Mouse (Mus musculus): ENCODE measurements around the gene Rasgrp4. TPM values are rescaled to one million over a fixed set of nuclear protein-coding genes. Genes with fewer than 3 reads are reported as not detected.
"Not testable (repeated sequence)": the region's sequence is repeated elsewhere in the genome, so short reads cannot be mapped to it uniquely, and the experiment has no call there.

Rasgrp4 gene
- polyA plus RNA-seq, 1 experiment, result 0.01 TPM

DNA sequence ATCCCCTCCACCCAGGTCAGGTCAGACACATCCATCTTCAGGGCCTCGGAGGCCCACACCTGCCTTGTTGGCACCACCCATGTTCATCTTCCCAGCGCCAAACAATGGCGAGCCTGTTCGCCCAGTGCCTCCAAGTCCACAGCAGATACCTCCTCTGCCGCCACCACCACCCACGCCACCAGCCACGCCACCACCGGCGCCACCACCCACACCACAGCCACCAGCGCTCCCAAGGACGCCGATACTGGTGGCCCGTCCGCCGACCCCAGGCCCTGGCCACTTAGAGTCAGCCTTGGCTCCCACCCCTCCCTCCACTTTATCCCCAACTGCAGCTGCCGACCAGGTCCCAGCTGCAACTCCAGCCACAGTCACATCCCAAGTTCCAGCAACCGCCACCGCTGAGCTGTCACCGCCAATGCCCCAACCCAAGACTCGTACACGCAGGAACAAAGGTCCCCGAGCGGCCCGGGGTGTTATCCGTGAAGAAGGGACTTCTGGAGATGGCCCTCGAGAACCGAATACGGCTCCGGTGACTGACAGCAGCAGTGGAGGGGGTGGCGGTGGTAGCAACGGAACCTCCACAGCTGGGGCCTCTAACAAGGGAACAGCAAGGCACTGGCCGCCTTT is 37.9 kb downstream of the Rasgrp4 start:
- no peaks in the 10 kb centered on the region for H3K27me3 ChIP-seq (ENCODE audit: control insufficient read depth, insufficient read depth, insufficient read length)
- H3K79me3 ChIP-seq (ENCODE audit: low read depth), result peaks cover 8% of the 10 kb centered on the region
- H3K36me3 ChIP-seq (ENCODE audit: control insufficient read depth, insufficient read depth), result peaks cover 34% of the 10 kb centered on the region
- TF ChIP-seq CEBPB (IDR thresholded peaks at IDR 0.05; ENCODE audit: low read depth) (no peak), USF1 (IDR thresholded peaks at IDR 0.05; ENCODE audit: low read depth) (no peak)
- H3K4me3 ChIP-seq (ENCODE audit: insufficient read depth, poor library complexity, severe bottlenecking), result no peak overlapping the region
- no peak overlapping the region for H3ac ChIP-seq (ENCODE audit: control insufficient read depth, insufficient read length, low read depth)
- H3K79me2 ChIP-seq (ENCODE audit: control insufficient read depth, insufficient read depth), result peaks cover 20% of the 10 kb centered on the region

DNA sequence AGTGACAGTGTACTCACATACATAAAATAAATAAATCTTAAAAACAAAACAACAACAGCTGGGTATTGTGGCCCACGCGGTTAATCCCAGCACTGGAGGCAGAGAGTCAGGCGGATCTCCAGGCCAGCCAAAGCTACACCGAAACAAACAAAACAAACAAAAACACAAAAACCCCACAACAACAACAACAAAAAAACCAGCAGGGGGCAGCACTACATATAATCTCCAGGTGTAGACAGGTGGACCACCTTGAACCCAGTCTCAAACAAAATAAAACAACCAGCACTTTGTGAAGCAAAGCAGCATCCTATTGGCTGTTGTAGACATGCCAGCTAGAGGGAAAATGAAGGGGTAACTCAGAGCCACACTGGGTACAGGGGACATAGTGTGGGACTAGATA is 43.5 kb downstream of the Rasgrp4 start:
- H3K27me3 ChIP-seq (ENCODE audit: control insufficient read depth, insufficient read depth, insufficient read length), result no peaks in the 10 kb centered on the region
- no peak overlapping the region for H3ac ChIP-seq (ENCODE audit: control insufficient read depth, insufficient read length, low read depth)
- no peak overlapping the region for H3K4me3 ChIP-seq (ENCODE audit: insufficient read depth, poor library complexity, severe bottlenecking)
- peaks cover 48% of the 10 kb centered on the region for H3K79me2 ChIP-seq (ENCODE audit: control insufficient read depth, insufficient read depth)
- H3K79me3 ChIP-seq (ENCODE audit: low read depth), result peaks cover 34% of the 10 kb centered on the region
- H3K36me3 ChIP-seq (ENCODE audit: control insufficient read depth, insufficient read depth), result peaks cover 38% of the 10 kb centered on the region
- no peak for TF ChIP-seq MAX (IDR thresholded peaks at IDR 0.05)
- TF ChIP-seq CTCF (IDR thresholded peaks at IDR 0.05; ENCODE audit: control insufficient read depth, insufficient read depth, insufficient read length), result no peak
- TF ChIP-seq FOSL1 (IDR thresholded peaks at IDR 0.05; ENCODE audit: insufficient read depth, low read length, poor library complexity, severe bottlenecking), result no peak
- TF ChIP-seq CEBPB (IDR thresholded peaks at IDR 0.05; ENCODE audit: low read depth), result no peak
- TF ChIP-seq MYOD1 (IDR thresholded peaks at IDR 0.05; ENCODE audit: control insufficient read depth, insufficient read length, low read depth), result no peak
- TF ChIP-seq MYOG (IDR thresholded peaks at IDR 0.05; ENCODE audit: control insufficient read depth, extremely low read depth, insufficient read length), result no peak
- TF ChIP-seq USF1 (IDR thresholded peaks at IDR 0.05; ENCODE audit: low read depth), result no peak

GRCm38 (mm10) chr7:29179323-29179722 is 44.7 kb downstream of the Rasgrp4 start:
- H3K79me3 ChIP-seq (ENCODE audit: low read depth), result peaks cover 34% of the 10 kb centered on the region
- peaks cover 31% of the 10 kb centered on the region for H3K36me3 ChIP-seq (ENCODE audit: control insufficient read depth, insufficient read depth)
- H3K4me3 ChIP-seq (ENCODE audit: insufficient read depth, poor library complexity, severe bottlenecking), result peak overlapping the region; percentile 69
- H3ac ChIP-seq (ENCODE audit: control insufficient read depth, insufficient read length, low read depth), result peak overlapping the region; percentile 59
- TF ChIP-seq MAX (IDR thresholded peaks at IDR 0.05) (peak; percentile 38), USF1 (IDR thresholded peaks at IDR 0.05; ENCODE audit: low read depth) (no peak)
- H3K79me2 ChIP-seq (ENCODE audit: control insufficient read depth, insufficient read depth), result peaks cover 48% of the 10 kb centered on the region
- H3K27me3 ChIP-seq (ENCODE audit: control insufficient read depth, insufficient read depth, insufficient read length), result no peaks in the 10 kb centered on the region

- TF ChIP-seq MYOD1 (IDR thresholded peaks at IDR 0.05; ENCODE audit: control insufficient read depth, insufficient read length, low read depth), result no peak
- TF ChIP-seq CTCF (IDR thresholded peaks at IDR 0.05; ENCODE audit: control insufficient read depth, insufficient read depth, insufficient read length), result peak; percentile 47
- peak within 1 kb of the TSS; percentile 69 for H3K4me3 ChIP-seq (ENCODE audit: insufficient read depth, poor library complexity, severe bottlenecking)
- peaks cover 25% of the 10 kb centered on the region for H3K36me3 ChIP-seq (ENCODE audit: control insufficient read depth, insufficient read depth)
- H3ac ChIP-seq (ENCODE audit: control insufficient read depth, insufficient read length, low read depth), result peak within 1 kb of the TSS; percentile 92
- H3K79me2 ChIP-seq (ENCODE audit: control insufficient read depth, insufficient read depth), result peaks cover 48% of the 10 kb centered on the region
- peaks cover 34% of the 10 kb centered on the region for H3K79me3 ChIP-seq (ENCODE audit: low read depth)
- no peaks in the 10 kb centered on the region for H3K27me3 ChIP-seq (ENCODE audit: control insufficient read depth, insufficient read depth, insufficient read length)
These were observed 45.6 kb downstream of the Rasgrp4 start, which contains the start of gene Psmd8 for GRCm38 (mm10) chr7:29180077-29180853. TSS of gene Psmd8 (minus strand) at chr7:29180701.

GRCm38 (mm10) chr7:29180854-29181236 is 46.2 kb downstream of the Rasgrp4 start:
- H3K4me3 ChIP-seq (ENCODE audit: insufficient read depth, poor library complexity, severe bottlenecking), result no peak overlapping the region
- peaks cover 44% of the 10 kb centered on the region for H3K79me2 ChIP-seq (ENCODE audit: control insufficient read depth, insufficient read depth)
- no peak overlapping the region for H3ac ChIP-seq (ENCODE audit: control insufficient read depth, insufficient read length, low read depth)
- TF ChIP-seq MYOD1 (IDR thresholded peaks at IDR 0.05; ENCODE audit: control insufficient read depth, insufficient read length, low read depth) (no peak), MAX (IDR thresholded peaks at IDR 0.05) (no peak), MYOG (IDR thresholded peaks at IDR 0.05; ENCODE audit: control insufficient read depth, extremely low read depth, insufficient read length) (no peak), FOSL1 (IDR thresholded peaks at IDR 0.05; ENCODE audit: insufficient read depth, low read length, poor library complexity, severe bottlenecking) (no peak), USF1 (IDR thresholded peaks at IDR 0.05; ENCODE audit: low read depth) (no peak), CEBPB (IDR thresholded peaks at IDR 0.05; ENCODE audit: low read depth) (no peak), CTCF (IDR thresholded peaks at IDR 0.05; ENCODE audit: control insufficient read depth, insufficient read depth, insufficient read length) (no peak)
- H3K79me3 ChIP-seq (ENCODE audit: low read depth), result peaks cover 34% of the 10 kb centered on the region
- H3K36me3 ChIP-seq (ENCODE audit: control insufficient read depth, insufficient read depth), result peaks cover 20% of the 10 kb centered on the region
- H3K27me3 ChIP-seq (ENCODE audit: control insufficient read depth, insufficient read depth, insufficient read length), result no peaks in the 10 kb centered on the region

DNA sequence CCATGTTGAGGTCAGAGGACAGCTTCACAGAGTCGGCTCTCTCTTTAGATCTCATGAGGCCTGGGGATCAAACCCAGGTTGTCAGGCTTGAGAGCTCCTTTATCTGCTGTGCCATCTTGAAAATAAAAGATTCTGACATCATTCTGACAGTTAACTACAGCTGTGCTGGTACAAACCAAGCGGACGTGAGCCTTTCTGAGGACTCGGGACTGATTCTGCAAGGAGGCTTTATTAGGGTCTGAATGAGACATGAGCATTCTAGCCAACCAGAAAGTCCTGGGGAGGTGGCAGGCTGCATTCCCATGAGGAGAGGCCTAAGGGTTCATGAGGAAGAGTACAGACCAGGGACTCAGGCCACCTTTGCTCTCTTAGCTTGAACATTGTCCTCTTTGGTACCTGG is 46.7 kb downstream of the Rasgrp4 start:
- H3K4me3 ChIP-seq (ENCODE audit: insufficient read depth, poor library complexity, severe bottlenecking); H3ac ChIP-seq (ENCODE audit: control insufficient read depth, insufficient read length, low read depth); H3K27me3 ChIP-seq (ENCODE audit: control insufficient read depth, insufficient read depth, insufficient read length): not testable (repeated sequence)
- Histone ChIP-seq H3K79me2 (ENCODE audit: control insufficient read depth, insufficient read depth) (peaks cover 39% of the 10 kb centered on the region), H3K79me3 (ENCODE audit: low read depth) (peaks cover 34% of the 10 kb centered on the region), H3K36me3 (ENCODE audit: control insufficient read depth, insufficient read depth) (peaks cover 15% of the 10 kb centered on the region)

- not testable (repeated sequence) for H3K4me3 ChIP-seq (ENCODE audit: insufficient read depth, poor library complexity, severe bottlenecking); H3K36me3 ChIP-seq (ENCODE audit: control insufficient read depth, insufficient read depth); H3ac ChIP-seq (ENCODE audit: control insufficient read depth, insufficient read length, low read depth); H3K79me3 ChIP-seq (ENCODE audit: low read depth); H3K27me3 ChIP-seq (ENCODE audit: control insufficient read depth, insufficient read depth, insufficient read length); H3K79me2 ChIP-seq (ENCODE audit: control insufficient read depth, insufficient read depth)
These were observed 59.6 kb downstream of the Rasgrp4 start for GRCm38 (mm10) chr7:29194230-29194629.
